Comparison of ENCODE assay signal across 8 mouse cellular contexts in genomic region chr5:115844766-115845634, GRCm38 (mm10). TPM values are rescaled to one million over a fixed set of nuclear protein-coding genes. Genes with fewer than 3 reads are reported as not detected.
DNase-seq lines count a peak whose midpoint lies in the region; ATAC-seq and TF ChIP-seq lines count a peak whose summit lies in the region.

Gene Cit, plus strand, starts transcription at chr5:115845278.

- no peak for TF ChIP-seq CTCF in bone marrow macrophage, adult 2 months (IDR thresholded peaks at IDR 0.05; ENCODE audit: low read depth, low read length)
- TF ChIP-seq CTCF in spleen, adult 2 months (IDR thresholded peaks at IDR 0.05; ENCODE audit: extremely low read depth, insufficient read depth, insufficient read length, insufficient replicate concordance) = no peak

- peak within 1 kb of the TSS; percentile 64 for H3K9ac ChIP-seq in embryonic facial prominence, embryonic 15.5 days
- H3K9ac ChIP-seq in limb, embryonic 14.5 days (ENCODE audit: low read depth, low read length, severe bottlenecking) = peak within 1 kb of the TSS; percentile 66
- peak within 1 kb of the TSS; percentile 55 for H3K9ac ChIP-seq in midbrain, embryonic 16.5 days (ENCODE audit: low read depth, low read length)

- no peak for TF ChIP-seq POLR2A in bone marrow macrophage, adult 2 months (IDR thresholded peaks at IDR 0.05; ENCODE audit: borderline replicate concordance, low read depth, low read length)
- TF ChIP-seq POLR2A in limb, embryonic 14.5 days (IDR thresholded peaks at IDR 0.05; ENCODE audit: borderline replicate concordance, extremely low read depth, insufficient read depth, insufficient read length) = peak; percentile 32; the same call in 1 of the 2 replicates
- no peak for TF ChIP-seq POLR2A in spleen, adult 2 months (IDR thresholded peaks at IDR 0.05; ENCODE audit: low read depth, low read length)

- 0 out of 2 replicates have a peak, but pooled peaks cover 2% of the 10 kb centered on the region for H3K36me3 ChIP-seq in embryonic facial prominence, embryonic 15.5 days
- peaks cover 1% of the 10 kb centered on the region; the same call in 1 of the 2 replicates for H3K36me3 ChIP-seq in limb, embryonic 14.5 days (ENCODE audit: control insufficient read depth, insufficient read depth, low read length)
- H3K36me3 ChIP-seq in midbrain, embryonic 16.5 days (ENCODE audit: control insufficient read depth, insufficient read depth, low read length) = no peaks in the 10 kb centered on the region
- no peaks in the 10 kb centered on the region for H3K36me3 ChIP-seq in spleen, adult 2 months (ENCODE audit: control insufficient read depth, insufficient read depth, low read length)

- H3K4me2 ChIP-seq in embryonic facial prominence, embryonic 15.5 days (replicated peaks) = peak within 1 kb of the TSS; percentile 99
- peak within 1 kb of the TSS; percentile 96 for H3K4me2 ChIP-seq in limb, embryonic 14.5 days (replicated peaks; ENCODE audit: low read depth, low read length, severe bottlenecking)
- H3K4me2 ChIP-seq in midbrain, embryonic 16.5 days (ENCODE audit: low read length) = peak within 1 kb of the TSS; percentile 82

- ATAC-seq in embryonic facial prominence, embryonic 15.5 days (ENCODE audit: insufficient number of reproducible peaks, low FRiP score, low TSS enrichment, low read depth) = peak; percentile 98
- ATAC-seq in limb, embryonic 14.5 days (ENCODE audit: low FRiP score, low read depth) = peak; percentile 100
- ATAC-seq in midbrain, embryonic 16.5 days = peak; percentile 99

- H3K4me1 ChIP-seq in bone marrow macrophage, adult 2 months (ENCODE audit: control insufficient read depth, insufficient read depth, low read length) = peaks cover 5% of the 10 kb centered on the region; the same call in 1 of the 2 replicates
- H3K4me1 ChIP-seq in embryonic facial prominence, embryonic 15.5 days = peaks cover 30% of the 10 kb centered on the region
- H3K4me1 ChIP-seq in limb, embryonic 14.5 days (ENCODE audit: control insufficient read depth, insufficient read depth, low read length) = peaks cover 12% of the 10 kb centered on the region
- H3K4me1 ChIP-seq in midbrain, embryonic 16.5 days (ENCODE audit: control insufficient read depth, insufficient read depth, low read length) = peaks cover 8% of the 10 kb centered on the region
- H3K4me1 ChIP-seq in spleen, adult 2 months (ENCODE audit: control insufficient read depth, insufficient read depth, insufficient read length) = peaks cover 3% of the 10 kb centered on the region; the same call in 1 of the 2 replicates

- DNase-seq in B cell, adult 2 months = peak; percentile 87 to 89
- peak; percentile 86 to 90 for DNase-seq in heart, adult 9 months (ENCODE audit: low spot score in 2 of 2)
- DNase-seq in kidney, adult 9 months = peak; percentile 88
- peak; percentile 97 for DNase-seq in limb, embryonic 14.5 days (ENCODE audit: low spot score)
- DNase-seq in spleen, adult 2 months (ENCODE audit: low read depth in 1 of 2, low spot score in 2 of 2) = peak; percentile 86 to 91

- H3K4me3 ChIP-seq in bone marrow macrophage, adult 2 months (ENCODE audit: insufficient read depth, low read length) = peak within 1 kb of the TSS; percentile 86
- peak within 1 kb of the TSS; percentile 78 for H3K4me3 ChIP-seq in embryonic facial prominence, embryonic 15.5 days (replicated peaks)
- H3K4me3 ChIP-seq in limb, embryonic 14.5 days (replicated peaks; ENCODE audit: low read length) = peak within 1 kb of the TSS; percentile 68
- H3K4me3 ChIP-seq in midbrain, embryonic 16.5 days (ENCODE audit: low read depth, low read length) = peak within 1 kb of the TSS; percentile 45
- peak within 1 kb of the TSS; percentile 79 for H3K4me3 ChIP-seq in spleen, adult 2 months (ENCODE audit: extremely low read depth, insufficient read depth, insufficient read length)

- H3K9me3 ChIP-seq in embryonic facial prominence, embryonic 15.5 days (replicated peaks) = no peaks in the 10 kb centered on the region
- H3K9me3 ChIP-seq in limb, embryonic 14.5 days (ENCODE audit: control insufficient read depth, low read length) = no peaks in the 10 kb centered on the region
- no peaks in the 10 kb centered on the region for H3K9me3 ChIP-seq in midbrain, embryonic 16.5 days (replicated peaks; ENCODE audit: control insufficient read depth, low read length, poor library complexity, severe bottlenecking)

- no peaks in the 10 kb centered on the region for H3K27me3 ChIP-seq in embryonic facial prominence, embryonic 15.5 days
- H3K27me3 ChIP-seq in limb, embryonic 14.5 days (ENCODE audit: control insufficient read depth, insufficient read depth, low read length) = no peaks in the 10 kb centered on the region
- H3K27me3 ChIP-seq in midbrain, embryonic 16.5 days (ENCODE audit: control insufficient read depth, insufficient read depth, low read depth, low read length) = no peaks in the 10 kb centered on the region
- no peaks in the 10 kb centered on the region for H3K27me3 ChIP-seq in spleen, adult 2 months (ENCODE audit: control insufficient read depth, insufficient read depth, low read length)

- under 1% methylated on average over 42 of the region's 42 CpGs for WGBS in embryonic facial prominence, embryonic 15.5 days
- under 1% methylated on average over 39 of the region's 42 CpGs for WGBS in limb, embryonic 14.5 days
- under 1% methylated on average over 42 of the region's 42 CpGs for WGBS in midbrain, embryonic 16.5 days
- under 1% methylated on average over 42 of the region's 42 CpGs for WGBS in spleen, adult 2 months

- no peak within 1 kb of the TSS for H3K27ac ChIP-seq in bone marrow macrophage, adult 2 months (ENCODE audit: insufficient read depth, low read depth, low read length)
- H3K27ac ChIP-seq in embryonic facial prominence, embryonic 15.5 days (replicated peaks) = 0 out of 2 replicates have a peak within 1 kb of the TSS, but pooled peaks have one; percentile 44
- H3K27ac ChIP-seq in limb, embryonic 14.5 days (replicated peaks; ENCODE audit: low read depth, low read length) = no peak within 1 kb of the TSS
- no peak within 1 kb of the TSS for H3K27ac ChIP-seq in midbrain, embryonic 16.5 days (ENCODE audit: low read length)
- H3K27ac ChIP-seq in spleen, adult 2 months (ENCODE audit: insufficient read depth, low read length) = no peak within 1 kb of the TSS

RNA-seq across cellular contexts. Expression of gene Cit, which starts in this region (rescaled TPM):
- polyA plus RNA-seq in bone marrow macrophage, adult 2 months (2012; ENCODE audit: insufficient read depth, insufficient read length, missing spikeins) = 10.6 and 12.5 TPM in 2 replicates
- 25.0 and 26.5 TPM in 2 replicates for polyA plus RNA-seq in embryonic facial prominence, embryonic 15.5 days (2015; fragmentation: Nextera tagmentation; extraction: Ambion mirVana)
- 11.7 and 13.1 TPM in 2 replicates for polyA plus RNA-seq in limb, embryonic 14.5 days (2012; rRNA removed)
- polyA plus RNA-seq in limb, embryonic 14.5 days (2014; fragmentation: Nextera tagmentation; extraction: Ambion mirVana) = 19.0 and 20.8 TPM in 2 replicates
- 28.3 and 30.7 TPM in 2 replicates for polyA plus RNA-seq in midbrain, embryonic 16.5 days (2015; fragmentation: Nextera tagmentation; extraction: Ambion mirVana)
- polyA plus RNA-seq in spleen, adult 2 months (2012; rRNA removed) = 6.3 and 7.8 TPM in 2 replicates
